Mouse (Mus musculus): Measurements from ENCODE around the gene 4931409K22Rik. TPM values are rescaled to one million over a fixed set of nuclear protein-coding genes. Genes with fewer than 3 reads are reported as not detected.
A peak's percentile ranks its signal among the peaks of the same experiment; 100 is the strongest.

4931409K22Rik gene
- polyA plus RNA-seq, 2 experiments from 2014 or later, result not detected

- no peak for ATAC-seq
Observed at GRCm38 (mm10) chr5:24539571-24540296, 16.9 kb downstream of the 4931409K22Rik start.

GRCm38 (mm10) chr5:24537618-24538017 lies 19.0 kb downstream of the 4931409K22Rik start:
- ATAC-seq, result no peak

- ATAC-seq, result no peak
Observed at GRCm38 (mm10) chr5:24536511-24536910, 20.1 kb downstream of the 4931409K22Rik start.

GRCm38 (mm10) chr5:24535731-24536130 lies 20.9 kb downstream of the 4931409K22Rik start:
- ATAC-seq, result no peak

- ATAC-seq, result no peak
Observed at GRCm38 (mm10) chr5:24534292-24534691, 22.3 kb downstream of the 4931409K22Rik start.

GRCm38 (mm10) chr5:24533391-24533790 lies 23.2 kb downstream of the 4931409K22Rik start:
- no peak for ATAC-seq

GRCm38 (mm10) chr5:24530042-24530689 lies 26.4 kb downstream of the 4931409K22Rik start:
- ATAC-seq, result peak; percentile 99

- ATAC-seq, result no peak
Observed at GRCm38 (mm10) chr5:24527780-24528179, 28.8 kb downstream of the 4931409K22Rik start.

- no peak for ATAC-seq
Observed at GRCm38 (mm10) chr5:24526889-24527230, 29.7 kb downstream of the 4931409K22Rik start, which contains the start of gene Gbx1. Gbx1 (minus strand) TSS chr5:24527202.

- ATAC-seq, result no peak
Observed at GRCm38 (mm10) chr5:24526190-24526888, 30.3 kb downstream of the 4931409K22Rik start.

GRCm38 (mm10) chr5:24525360-24526189 lies 31.0 kb downstream of the 4931409K22Rik start:
- no peak for ATAC-seq

GRCm38 (mm10) chr5:24524522-24524921 lies 32.1 kb downstream of the 4931409K22Rik start:
- no peak for ATAC-seq

- ATAC-seq, result no peak
Observed at GRCm38 (mm10) chr5:24523806-24524205, 32.8 kb downstream of the 4931409K22Rik start.

- ATAC-seq, result no peak
Observed at GRCm38 (mm10) chr5:24521366-24521765, 35.2 kb downstream of the 4931409K22Rik start.

GRCm38 (mm10) chr5:24512271-24512670 lies 44.3 kb downstream of the 4931409K22Rik start:
- no peak for ATAC-seq

- no peak for ATAC-seq
Observed at GRCm38 (mm10) chr5:24510635-24511034, 46.0 kb downstream of the 4931409K22Rik start.

GRCm38 (mm10) chr5:24508406-24508805 lies 48.2 kb downstream of the 4931409K22Rik start:
- ATAC-seq, result no peak

- ATAC-seq, result peak; percentile 82
Observed at GRCm38 (mm10) chr5:24505513-24505912, 51.1 kb downstream of the 4931409K22Rik start.

- no peak for ATAC-seq
Observed at GRCm38 (mm10) chr5:24502786-24503185, 53.8 kb downstream of the 4931409K22Rik start.

- no peak for ATAC-seq
Observed at GRCm38 (mm10) chr5:24500851-24501250, 55.8 kb downstream of the 4931409K22Rik start.

- ATAC-seq, result no peak
Observed at GRCm38 (mm10) chr5:24499113-24499512, 57.5 kb downstream of the 4931409K22Rik start.

- ATAC-seq, result no peak
Observed at GRCm38 (mm10) chr5:24497526-24497925, 59.1 kb downstream of the 4931409K22Rik start.

- ATAC-seq, result no peak
Observed at GRCm38 (mm10) chr5:24496756-24497155, 59.9 kb downstream of the 4931409K22Rik start.
